21 mouse cellular contexts compared by ENCODE assay signal in genomic region chr5:5358019-5358717, GRCm38 (mm10).
A peak's percentile ranks its signal among the peaks of the same experiment; 100 is the strongest.
DNase-seq lines count a peak whose midpoint lies in the region; ATAC-seq and TF ChIP-seq lines count a peak whose summit lies in the region.
"Had no signal": no experiment of that assay in that cellular context is flagged by ENCODE, and none has a peak within 500 bp of the region (broad histone marks: within the 10 kb centered on the region; RNA-seq: fewer than 3 reads in every experiment).

No protein-coding gene starts in this region.

- H3K27me3 ChIP-seq in heart, embryonic 13.5 days (replicated peaks) = no peaks in the 10 kb centered on the region
- H3K27me3 ChIP-seq in lung, embryonic 15.5 days = no peaks in the 10 kb centered on the region
- H3K27me3 ChIP-seq in intestine, embryonic 14.5 days (replicated peaks; ENCODE audit: control insufficient read depth, insufficient read depth, low read length) = no peaks in the 10 kb centered on the region
- H3K27me3 ChIP-seq in intestine, embryonic 15.5 days (replicated peaks) = no peaks in the 10 kb centered on the region
- H3K27me3 ChIP-seq: embryonic facial prominence, embryonic 15.5 days; forebrain, embryonic 15.5 days; liver, embryonic 12.5 days; midbrain, embryonic 13.5 days had no signal

- H3K27ac ChIP-seq in heart, embryonic 13.5 days (replicated peaks) = no peak overlapping the region
- peak overlapping the region; percentile 8; the same call in 1 of the 2 replicates for H3K27ac ChIP-seq in lung, embryonic 15.5 days
- no peak overlapping the region for H3K27ac ChIP-seq in intestine, embryonic 14.5 days (ENCODE audit: low read depth)
- H3K27ac ChIP-seq in intestine, embryonic 15.5 days = no peak overlapping the region
- H3K27ac ChIP-seq: embryonic facial prominence, embryonic 15.5 days; forebrain, embryonic 15.5 days; hindbrain, postnatal 0 days; kidney, postnatal 0 days; liver, embryonic 12.5 days; midbrain, embryonic 13.5 days; stomach, postnatal 0 days had no signal

- peaks cover 31% of the 10 kb centered on the region for H3K4me1 ChIP-seq in heart, embryonic 13.5 days
- H3K4me1 ChIP-seq in lung, embryonic 15.5 days = peaks cover 29% of the 10 kb centered on the region
- H3K4me1 ChIP-seq in lung, adult 2 months (ENCODE audit: control insufficient read depth, insufficient read depth, low read length) = peaks cover 20% of the 10 kb centered on the region
- peaks cover 16% of the 10 kb centered on the region; the same call in 1 of the 2 replicates for H3K4me1 ChIP-seq in intestine, embryonic 14.5 days (replicated peaks; ENCODE audit: control insufficient read depth, insufficient read depth, low read length)
- H3K4me1 ChIP-seq in intestine, embryonic 15.5 days (replicated peaks) = peaks cover 3% of the 10 kb centered on the region
- H3K4me1 ChIP-seq: embryonic facial prominence, embryonic 15.5 days; forebrain, embryonic 15.5 days; liver, embryonic 12.5 days had no signal

- peaks cover 4% of the 10 kb centered on the region for H3K9me3 ChIP-seq in heart, embryonic 13.5 days
- no peaks in the 10 kb centered on the region for H3K9me3 ChIP-seq in lung, embryonic 15.5 days
- H3K9me3 ChIP-seq in intestine, embryonic 14.5 days (ENCODE audit: control insufficient read depth, low read length) = peaks cover 11% of the 10 kb centered on the region; the same call in 1 of the 2 replicates
- no peaks in the 10 kb centered on the region for H3K9me3 ChIP-seq in intestine, embryonic 15.5 days
- H3K9me3 ChIP-seq: embryonic facial prominence, embryonic 15.5 days had no signal

- TF ChIP-seq POLR2A in lung, adult 2 months (IDR thresholded peaks at IDR 0.05; ENCODE audit: borderline replicate concordance, extremely low read depth, low read depth, low read length) = no peak

- 0 out of 2 replicates have a peak overlapping the region, but pooled peaks have one; percentile 12 for H3K4me3 ChIP-seq in heart, embryonic 13.5 days
- H3K4me3 ChIP-seq in lung, embryonic 15.5 days = no peak overlapping the region
- H3K4me3 ChIP-seq in lung, adult 2 months (replicated peaks; ENCODE audit: extremely low read depth, low read depth, low read length) = no peak overlapping the region
- no peak overlapping the region for H3K4me3 ChIP-seq in intestine, embryonic 14.5 days (ENCODE audit: low read depth, low read length)
- no peak overlapping the region for H3K4me3 ChIP-seq in intestine, embryonic 15.5 days (replicated peaks)
- H3K4me3 ChIP-seq: embryonic facial prominence, embryonic 15.5 days; forebrain, embryonic 15.5 days; liver, embryonic 12.5 days; midbrain, embryonic 13.5 days had no signal

- no peak for DNase-seq in heart, adult 9 months (ENCODE audit: low spot score in 2 of 2)
- DNase-seq in lung, adult 2 months = no peak
- DNase-seq in intestine, embryonic 14.5 days (ENCODE audit: low spot score) = no peak
- no peak for DNase-seq in gastrocnemius, postnatal 36 days
- DNase-seq: adrenal gland, adult 2 months; cerebellum, adult 11 months; cerebellum, adult 9-11 months; gastrocnemius, postnatal 25 days; kidney, adult 2 months; left cerebral cortex, postnatal 4 days; lung, embryonic 14.5 days had no signal

- ATAC-seq in heart, embryonic 13.5 days (ENCODE audit: extremely low read depth, insufficient number of reproducible peaks, low FRiP score, low TSS enrichment) = no peak
- no peak for ATAC-seq in lung, embryonic 15.5 days (ENCODE audit: borderline replicate concordance, extremely low read depth, low FRiP score, low TSS enrichment)
- ATAC-seq in intestine, embryonic 14.5 days (replicated peaks; ENCODE audit: low FRiP score, low TSS enrichment, low read depth) = no peak
- peak; percentile 60 for ATAC-seq in intestine, embryonic 15.5 days
- ATAC-seq: forebrain, embryonic 15.5 days; hindbrain, postnatal 0 days; liver, embryonic 12.5 days; midbrain, embryonic 13.5 days had no signal

- H3K9ac ChIP-seq in heart, embryonic 13.5 days = peak overlapping the region; percentile 57
- H3K9ac ChIP-seq in lung, embryonic 15.5 days = no peak overlapping the region
- H3K9ac ChIP-seq in intestine, embryonic 14.5 days (ENCODE audit: low read length) = no peak overlapping the region
- no peak overlapping the region for H3K9ac ChIP-seq in intestine, embryonic 15.5 days
- H3K9ac ChIP-seq: embryonic facial prominence, embryonic 15.5 days; forebrain, embryonic 15.5 days; liver, embryonic 12.5 days; lung, embryonic 14.5 days; midbrain, embryonic 13.5 days had no signal

- no peak for TF ChIP-seq CTCF in lung, adult 2 months (IDR thresholded peaks at IDR 0.05; ENCODE audit: insufficient read depth, low read length)

- intact Hi-C loops in gastrocnemius, postnatal 36 days (cut with DNase I) = no loop called here

- peak overlapping the region; percentile 44 for H3K4me2 ChIP-seq in heart, embryonic 13.5 days
- H3K4me2 ChIP-seq in lung, embryonic 15.5 days = no peak overlapping the region
- H3K4me2 ChIP-seq in intestine, embryonic 14.5 days (ENCODE audit: low read length) = peak overlapping the region; percentile 22; the same call in 1 of the 2 replicates
- H3K4me2 ChIP-seq in intestine, embryonic 15.5 days (replicated peaks) = peak overlapping the region; percentile 41
- H3K4me2 ChIP-seq: embryonic facial prominence, embryonic 15.5 days; forebrain, embryonic 15.5 days; liver, embryonic 12.5 days; lung, embryonic 14.5 days; midbrain, embryonic 13.5 days had no signal

- peaks cover 8% of the 10 kb centered on the region for H3K36me3 ChIP-seq in heart, embryonic 13.5 days
- H3K36me3 ChIP-seq in lung, embryonic 15.5 days = peaks cover 3% of the 10 kb centered on the region; the same call in 1 of the 2 replicates
- peaks cover 5% of the 10 kb centered on the region for H3K36me3 ChIP-seq in intestine, embryonic 14.5 days (ENCODE audit: control insufficient read depth, insufficient read depth, low read length)
- H3K36me3 ChIP-seq in intestine, embryonic 15.5 days = no peaks in the 10 kb centered on the region
- H3K36me3 ChIP-seq: embryonic facial prominence, embryonic 15.5 days; forebrain, embryonic 15.5 days; liver, embryonic 12.5 days had no signal

- 58% methylated on average over 18 of the region's 18 CpGs for WGBS in heart, embryonic 13.5 days
- 77% methylated on average over 18 of the region's 18 CpGs for WGBS in lung, embryonic 15.5 days
- WGBS in lung, adult 2 months = 50% methylated on average over 18 of the region's 18 CpGs
- 53% methylated on average over 18 of the region's 18 CpGs for WGBS in intestine, embryonic 14.5 days
- WGBS in intestine, embryonic 15.5 days = 56% methylated on average over 18 of the region's 18 CpGs
